Mouse (Mus musculus): ENCODE measurements around the gene Cmya5. TPM values are rescaled to one million over a fixed set of nuclear protein-coding genes. Genes with fewer than 3 reads are reported as not detected.

Cmya5 gene
- polyA plus RNA-seq, 1 experiment from 2014 or later, result 0.29 TPM

DNA sequence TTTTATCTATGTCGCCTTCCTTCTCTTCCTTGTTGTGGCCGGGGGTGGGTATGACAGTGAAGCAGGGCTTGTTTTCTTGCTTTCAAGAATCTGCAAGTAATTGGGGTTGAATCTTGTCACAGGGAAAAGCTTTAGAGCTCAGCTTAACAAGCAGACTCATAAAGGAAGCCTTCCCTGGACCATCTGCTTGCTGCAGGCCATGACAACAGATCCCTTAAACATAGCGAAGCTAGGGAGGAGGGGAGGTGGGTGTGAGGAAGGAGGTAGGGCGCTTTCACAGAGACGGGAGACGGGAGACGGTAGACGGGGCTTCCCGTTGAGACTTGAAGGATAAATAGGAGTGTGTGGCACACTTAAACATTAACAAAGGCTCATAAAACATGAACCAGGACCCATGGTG lies 144.7 kb downstream of the Cmya5 start:
- DNase-seq (ENCODE audit: low spot score), result no peak

DNA sequence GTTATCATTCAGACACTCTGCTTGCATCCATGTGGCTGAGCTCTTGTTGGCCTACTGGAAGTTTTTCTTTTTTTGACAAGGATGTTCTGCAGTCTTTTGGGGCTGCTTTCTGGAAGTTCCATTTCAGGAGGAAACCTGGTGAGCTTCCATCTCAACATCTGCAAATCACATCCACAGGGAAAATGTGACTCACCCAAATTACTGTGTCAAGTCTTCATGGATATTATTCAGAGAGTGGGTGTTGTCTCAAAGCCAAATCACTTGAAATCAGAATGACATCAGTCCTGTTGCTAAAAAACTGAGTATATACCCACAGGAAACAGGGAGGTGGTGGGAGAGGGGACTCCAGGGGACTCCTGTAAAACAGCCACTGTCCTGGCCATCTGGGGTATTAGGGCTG lies 149.8 kb downstream of the Cmya5 start:
- DNase-seq (ENCODE audit: low spot score), result no peak

DNA sequence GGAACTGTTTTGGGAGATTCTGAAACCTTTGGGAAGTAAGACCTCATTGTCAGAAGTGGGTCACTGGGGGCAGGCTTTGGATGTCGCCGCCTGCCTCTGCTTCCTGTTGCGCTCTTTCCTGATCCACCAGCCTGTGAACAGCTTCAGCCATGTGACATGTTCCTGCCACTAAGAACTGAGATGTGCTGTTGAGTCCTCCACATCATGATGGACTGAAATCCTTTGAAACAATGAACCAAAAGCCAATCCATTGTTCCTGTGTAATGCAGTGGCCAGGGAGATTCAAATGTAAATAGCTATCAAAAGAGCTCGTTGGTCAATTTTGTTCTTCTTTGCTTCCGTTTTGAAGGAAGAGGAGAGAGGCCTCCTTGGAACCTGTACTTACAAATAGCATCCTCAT lies 151.7 kb downstream of the Cmya5 start:
- DNase-seq (ENCODE audit: low spot score), result no peak

Other genes with a start within 250 kb of the Cmya5 start
- 48.1 and 49.0 TPM in 2 replicates for gene Tent2, start 47.7 kb upstream of the Cmya5 start, polyA plus RNA-seq (2015; fragmentation: Nextera tagmentation; extraction: Ambion mirVana)
- gene Homer1, start 154.9 kb upstream of the Cmya5 start, polyA plus RNA-seq (2015; fragmentation: Nextera tagmentation; extraction: Ambion mirVana), result 1.8 and 2.0 TPM in 2 replicates